Mouse (Mus musculus): Measurements from ENCODE around the gene Lzic. TPM values are rescaled to one million over a fixed set of nuclear protein-coding genes. Genes with fewer than 3 reads are reported as not detected.

Gene Lzic
- total and polyA plus RNA-seq, 3 experiments, result 25.0 to 26.2 TPM; not detected in 1

- H3K9me3 ChIP-seq (replicated peaks; ENCODE audit: insufficient read depth, low read length), result no peaks in the 10 kb centered on the region
- DNase-seq (ENCODE audit: low read depth, low spot score), result no peak
- H3K27me3 ChIP-seq (ENCODE audit: control insufficient read depth in 1 of 2, insufficient read depth in 2 of 2, low read length in 2 of 2), result no peaks in the 10 kb centered on the region
- H3K27ac ChIP-seq (ENCODE audit: control insufficient read depth, low read depth, low read length), result no peak overlapping the region
- no peaks in the 10 kb centered on the region for H3K36me3 ChIP-seq (ENCODE audit: control insufficient read depth in 1 of 2, insufficient read depth in 2 of 2, low read length in 2 of 2)
- H3K4me3 ChIP-seq (ENCODE audit: control insufficient read depth in 1 of 2, insufficient read depth in 1 of 2, low read depth in 2 of 2, low read length in 2 of 2), result no peak overlapping the region
- H3K9ac ChIP-seq (ENCODE audit: control insufficient read depth, low read depth, low read length, poor library complexity, severe bottlenecking), result no peak overlapping the region
- no peak for TF ChIP-seq SMC3 (IDR thresholded peaks at IDR 0.05; ENCODE audit: low read depth, low read length)
- no peak for TF ChIP-seq MEF2A (IDR thresholded peaks at IDR 0.05; ENCODE audit: extremely low read depth, insufficient replicate concordance, low read depth, low read length, poor library complexity, severe bottlenecking)
- no peak for TF ChIP-seq MYB (IDR thresholded peaks at IDR 0.05; ENCODE audit: low read depth, low read length)
- TF ChIP-seq GATA1 (IDR thresholded peaks at IDR 0.05; ENCODE audit: low read depth, low read length), result no peak
- no peak for TF ChIP-seq E2F4 (IDR thresholded peaks at IDR 0.05; ENCODE audit: borderline replicate concordance, low read depth, low read length)
- no peak for TF ChIP-seq ZC3H11A (IDR thresholded peaks at IDR 0.05; ENCODE audit: low read depth, low read length)
- TF ChIP-seq KAT2A (conservative IDR thresholded peaks at IDR 0.05; ENCODE audit: low read depth, low read length), result no peak
- no peak for TF ChIP-seq MAFK (IDR thresholded peaks at IDR 0.05; ENCODE audit: borderline replicate concordance, low read depth, low read length)
- no peak for TF ChIP-seq USF2 (IDR thresholded peaks at IDR 0.05; ENCODE audit: borderline replicate concordance in 1 of 2, insufficient read depth in 1 of 2, low read depth in 1 of 2, low read length in 2 of 2)
- no peak for TF ChIP-seq RCOR1 (IDR thresholded peaks at IDR 0.05; ENCODE audit: low read depth, low read length)
- TF ChIP-seq TCF12 (IDR thresholded peaks at IDR 0.05; ENCODE audit: low read depth, low read length), result no peak
- no peak for TF ChIP-seq MYC (IDR thresholded peaks at IDR 0.05; ENCODE audit: low read depth, low read length)
- no peak for TF ChIP-seq ELF1 (IDR thresholded peaks at IDR 0.05; ENCODE audit: low read depth, low read length)
- TF ChIP-seq NRF1 (IDR thresholded peaks at IDR 0.05; ENCODE audit: insufficient read depth, low read depth, low read length, poor library complexity, severe bottlenecking), result no peak
- no peak for TF ChIP-seq CHD2 (IDR thresholded peaks at IDR 0.05; ENCODE audit: low read length)
- TF ChIP-seq HCFC1 (IDR thresholded peaks at IDR 0.05; ENCODE audit: low read depth, low read length), result no peak
- no peak for TF ChIP-seq UBTF (IDR thresholded peaks at IDR 0.05; ENCODE audit: borderline replicate concordance, insufficient read depth, low read depth, low read length)
- TF ChIP-seq EP300 (IDR thresholded peaks at IDR 0.05; ENCODE audit: low read depth in 1 of 2, low read length in 2 of 2), result no peak
- no peak for TF ChIP-seq ZNF384 (IDR thresholded peaks at IDR 0.05; ENCODE audit: low read depth, low read length)
- H3K4me1 ChIP-seq (ENCODE audit: control insufficient read depth in 1 of 2, insufficient read depth in 2 of 2, low read length in 2 of 2), result no peaks in the 10 kb centered on the region
- H3K79me2 ChIP-seq (ENCODE audit: control insufficient read depth, insufficient read depth, low read length, poor library complexity), result no peaks in the 10 kb centered on the region
Observed at GRCm38 (mm10) chr4:149527621-149528354, 42.8 kb downstream of the Lzic start.
